Mouse (Mus musculus) left cerebral cortex, adult 18-20 months (tissue): ENCODE results near the gene Gmip. TPM values are rescaled to one million over a fixed set of nuclear protein-coding genes. Genes with fewer than 3 reads are reported as not detected.

ENCODE experiments used
- DNase-seq, 2 experiments: peaks; one replicate each; pipeline ENCODE4 v3.0.0; 2021 to 2022; ENCODE audit warnings: low spot score in 2 of 2, mixed read lengths in 1 of 2
- total RNA-seq, 2 experiments: library from RNA; stranded (reverse); gene quantifications; 2 replicates each; pipeline ENCODE4 v1.2.3; 2021

Gmip gene
- total RNA-seq, 2 experiments from 2014 or later = 9.0 to 12.8 TPM

DNA sequence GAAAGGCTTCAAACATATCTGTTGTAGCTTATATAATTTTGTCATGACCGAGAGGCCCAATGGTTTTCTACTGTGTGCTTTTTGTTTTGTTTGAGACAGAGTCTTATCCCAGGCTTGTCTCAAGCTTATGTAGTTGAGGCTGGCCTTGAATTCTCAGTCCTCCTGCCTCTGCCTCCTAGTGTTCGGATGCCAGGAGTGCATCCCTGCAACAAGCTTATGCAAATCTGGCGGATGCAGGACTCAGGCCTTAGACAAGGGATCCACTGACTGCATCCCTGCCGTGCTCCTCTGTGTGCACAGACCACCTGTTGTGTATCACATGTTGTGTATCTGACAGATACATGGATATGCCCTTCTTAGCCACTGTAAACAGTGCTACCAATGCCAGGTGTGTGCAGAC lies 52.3 kb downstream of the Gmip start:
- no peak for DNase-seq

GRCm38 (mm10) chr8:69861251-69861650 lies 52.8 kb downstream of the Gmip start:
- DNase-seq = no peak

GRCm38 (mm10) chr8:69863387-69864020 lies 55.0 kb downstream of the Gmip start:
- peak in 1 of 2 experiments; percentile 47 for DNase-seq

DNA sequence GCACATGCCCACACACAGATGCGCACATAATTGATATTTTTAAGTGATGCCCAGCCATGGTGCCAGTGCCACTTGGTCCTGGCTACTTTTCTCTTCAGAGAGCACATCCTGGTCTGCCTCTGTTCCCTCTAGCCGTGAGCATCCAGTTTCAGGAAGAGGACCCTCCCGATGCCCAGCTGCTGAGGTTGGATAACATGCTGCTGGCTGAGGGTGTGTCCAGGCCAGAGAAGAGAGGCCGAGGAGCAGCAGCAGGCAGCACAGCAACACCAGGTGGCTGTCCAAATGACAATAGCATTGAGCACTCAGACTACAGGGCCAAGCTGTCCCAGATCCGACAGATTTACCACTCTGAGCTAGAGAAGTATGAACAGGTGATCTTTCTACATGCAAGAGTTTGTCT lies 55.7 kb downstream of the Gmip start:
- no peak for DNase-seq

- no peak for DNase-seq
Measured at GRCm38 (mm10) chr8:69867696-69868326, 59.3 kb downstream of the Gmip start.

DNA sequence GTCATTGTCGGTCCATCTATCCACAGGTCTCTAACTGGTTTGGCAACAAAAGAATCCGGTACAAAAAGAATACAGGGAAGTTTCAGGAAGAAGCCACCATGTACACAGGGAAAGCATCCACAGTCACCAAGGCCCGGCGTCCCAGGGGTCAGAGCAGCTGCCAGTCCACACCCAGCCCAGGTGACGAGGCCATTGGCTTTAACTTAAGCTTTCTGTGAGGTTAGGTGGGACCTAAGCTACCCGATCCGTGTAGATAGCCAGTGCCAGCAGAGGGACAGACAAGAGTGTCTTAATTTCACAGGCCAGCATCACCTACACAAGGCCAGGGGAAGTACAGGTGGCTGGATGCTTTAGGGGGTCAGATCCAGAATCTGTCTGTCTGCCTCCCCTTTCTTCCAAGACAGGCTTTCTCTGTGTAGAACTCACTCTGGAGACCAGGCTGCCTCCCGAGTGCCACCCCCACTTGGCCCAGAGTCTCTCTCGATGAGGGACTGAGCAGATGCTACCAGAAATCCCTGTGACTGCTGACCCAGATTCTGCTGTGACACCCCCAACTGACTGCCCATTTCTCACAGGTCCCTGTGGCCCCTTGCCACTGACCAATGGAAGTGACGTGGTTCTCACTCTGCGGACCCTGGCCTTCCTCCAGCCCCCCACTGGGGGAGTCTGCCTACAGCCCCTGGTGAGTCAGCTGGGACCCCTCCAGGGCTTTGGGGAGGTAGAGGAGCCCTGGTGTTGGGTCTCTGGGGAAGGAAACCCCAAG lies 61.7 kb downstream of the Gmip start:
- no peak for DNase-seq

DNA sequence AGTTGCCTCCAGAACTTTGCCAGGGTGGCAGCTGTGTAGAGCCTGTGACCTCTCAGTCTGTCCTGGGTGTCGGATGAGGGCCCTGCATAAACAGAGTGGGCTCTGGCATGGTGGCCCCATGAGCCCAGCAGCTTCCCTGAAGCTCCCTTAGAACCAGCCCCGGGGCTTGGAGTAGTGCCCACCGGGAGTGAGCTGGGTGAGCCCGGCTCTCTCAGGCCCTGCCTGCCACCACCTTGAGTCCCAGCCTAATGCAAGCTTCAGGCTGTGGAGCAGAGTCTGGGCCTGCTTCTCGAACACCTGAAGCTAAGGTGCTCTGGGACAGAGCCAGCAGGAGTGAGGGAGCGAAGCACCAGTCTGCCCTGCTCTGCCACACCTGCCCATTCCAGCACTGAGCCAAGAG lies 62.4 kb downstream of the Gmip start:
- DNase-seq = no peak

Other genes with a start within 250 kb of the Gmip start
- 10 to 100 TPM; 19.2 to 19.6 TPM for gene Zfp868, start 183.1 kb upstream of the Gmip start, total RNA-seq
- gene Zfp964, start 154.2 kb upstream of the Gmip start, total RNA-seq = 1 to 10 TPM; 3.1 to 4.9 TPM
- 10 to 100 TPM; 21.0 to 22.5 TPM for gene Zfp869, start 98.0 kb upstream of the Gmip start, total RNA-seq
- 1 to 10 TPM; 2.6 to 5.1 TPM for gene Zfp963, start 58.7 kb upstream of the Gmip start, total RNA-seq
- 1 to 10 TPM in 1 of 2 experiments, not detected in 1; 1.3 TPM for gene Gm20422, start 33.8 kb upstream of the Gmip start, total RNA-seq
- gene Atp13a1, start 17.5 kb upstream of the Gmip start, total RNA-seq = 10 to 100 TPM; 36.2 to 36.4 TPM
- 10 to 100 TPM; 26.6 to 27.8 TPM for gene Zfp866, start 17.5 kb upstream of the Gmip start, total RNA-seq
- under 1 TPM; 0.59 to 0.60 TPM for gene Lpar2, start 13.8 kb downstream of the Gmip start, total RNA-seq
- gene Pbx4, start 23.8 kb downstream of the Gmip start, total RNA-seq = 10 to 100 TPM; 14.1 to 17.8 TPM
- under 1 TPM; 0.33 to 0.59 TPM for gene Cilp2, start 79.0 kb downstream of the Gmip start, total RNA-seq
- gene Tssk6, start 93.5 kb downstream of the Gmip start, total RNA-seq = not detected
- gene Ndufa13, start 93.9 kb downstream of the Gmip start, total RNA-seq = 100 to 1,000 TPM; 148 to 155 TPM
- 10 to 100 TPM; 28.3 to 30.7 TPM for gene Yjefn3, start 94.0 kb downstream of the Gmip start, total RNA-seq
- gene Gatad2a, start 187.7 kb downstream of the Gmip start, total RNA-seq = 10 to 100 TPM; 28.7 TPM
- 10 to 100 TPM; 67.6 to 69.9 TPM for gene Mau2, start 234.1 kb downstream of the Gmip start, total RNA-seq
- gene Sugp1, start 234.1 kb downstream of the Gmip start, total RNA-seq = 10 to 100 TPM; 46.8 to 47.1 TPM